Mouse (Mus musculus): ENCODE measurements around the gene Hsd17b2. TPM values are rescaled to one million over a fixed set of nuclear protein-coding genes. Genes with fewer than 3 reads are reported as not detected.

The Hsd17b2 gene
- polyA plus RNA-seq, 1 experiment from 2014 or later: not detected

- H3K4me2 ChIP-seq (ENCODE audit: low read length): no peak overlapping the region
- H3K36me3 ChIP-seq (ENCODE audit: control insufficient read depth, insufficient read depth, low read length): no peaks in the 10 kb centered on the region
- ATAC-seq (no peak), DNase-seq (ENCODE audit: low spot score) (no peak)
- no peak overlapping the region for H3K4me3 ChIP-seq (ENCODE audit: low read depth, low read length)
- WGBS: 86% methylated on average over 9 of the region's 9 CpGs
- H3K9ac ChIP-seq (ENCODE audit: low read length): no peak overlapping the region
- no peaks in the 10 kb centered on the region for H3K27me3 ChIP-seq (replicated peaks; ENCODE audit: control insufficient read depth, insufficient read depth, low read length)
- no peak overlapping the region for H3K27ac ChIP-seq (ENCODE audit: low read depth, low read length)
- H3K9me3 ChIP-seq (replicated peaks; ENCODE audit: control insufficient read depth, low read length): no peaks in the 10 kb centered on the region
- no peaks in the 10 kb centered on the region for H3K4me1 ChIP-seq (ENCODE audit: control insufficient read depth, insufficient read depth, low read length)
Observed at GRCm38 (mm10) chr8:117676460-117676859, 25.2 kb upstream of the Hsd17b2 start.

- no peaks in the 10 kb centered on the region for H3K4me1 ChIP-seq (ENCODE audit: control insufficient read depth, insufficient read depth, low read length)
- no peak overlapping the region for H3K4me2 ChIP-seq (ENCODE audit: low read length)
- H3K27ac ChIP-seq (ENCODE audit: low read depth, low read length): no peak overlapping the region
- H3K4me3 ChIP-seq (ENCODE audit: low read depth, low read length): no peak overlapping the region
- 84% methylated on average over 8 of the region's 8 CpGs for WGBS
- DNase-seq (ENCODE audit: low spot score) (no peak), ATAC-seq (no peak)
- no peaks in the 10 kb centered on the region for H3K36me3 ChIP-seq (ENCODE audit: control insufficient read depth, insufficient read depth, low read length)
- no peak overlapping the region for H3K9ac ChIP-seq (ENCODE audit: low read length)
- no peaks in the 10 kb centered on the region for H3K9me3 ChIP-seq (replicated peaks; ENCODE audit: control insufficient read depth, low read length)
- H3K27me3 ChIP-seq (replicated peaks; ENCODE audit: control insufficient read depth, insufficient read depth, low read length): no peaks in the 10 kb centered on the region
Observed at GRCm38 (mm10) chr8:117677011-117677410, 24.7 kb upstream of the Hsd17b2 start.

GRCm38 (mm10) chr8:117678650-117679049 is 23.1 kb upstream of the Hsd17b2 start:
- Histone ChIP-seq H3K9me3 (replicated peaks; ENCODE audit: control insufficient read depth, low read length) (no peaks in the 10 kb centered on the region), H3K27me3 (replicated peaks; ENCODE audit: control insufficient read depth, insufficient read depth, low read length) (no peaks in the 10 kb centered on the region), H3K27ac (ENCODE audit: low read depth, low read length) (no peak overlapping the region), H3K36me3 (ENCODE audit: control insufficient read depth, insufficient read depth, low read length) (no peaks in the 10 kb centered on the region), H3K4me3 (ENCODE audit: low read depth, low read length) (no peak overlapping the region), H3K9ac (ENCODE audit: low read length) (no peak overlapping the region), H3K4me2 (ENCODE audit: low read length) (no peak overlapping the region), H3K4me1 (ENCODE audit: control insufficient read depth, insufficient read depth, low read length) (no peaks in the 10 kb centered on the region)
- ATAC-seq (no peak), DNase-seq (ENCODE audit: low spot score) (no peak)
- 89% methylated on average over 4 of the region's 4 CpGs for WGBS

GRCm38 (mm10) chr8:117683925-117684472 is 17.7 kb upstream of the Hsd17b2 start:
- Histone ChIP-seq H3K36me3 (ENCODE audit: control insufficient read depth, insufficient read depth, low read length) (no peaks in the 10 kb centered on the region), H3K27ac (ENCODE audit: low read depth, low read length) (no peak overlapping the region), H3K27me3 (replicated peaks; ENCODE audit: control insufficient read depth, insufficient read depth, low read length) (no peaks in the 10 kb centered on the region), H3K4me3 (ENCODE audit: low read depth, low read length) (no peak overlapping the region), H3K9ac (ENCODE audit: low read length) (no peak overlapping the region), H3K4me2 (ENCODE audit: low read length) (no peak overlapping the region), H3K4me1 (ENCODE audit: control insufficient read depth, insufficient read depth, low read length) (no peaks in the 10 kb centered on the region), H3K9me3 (replicated peaks; ENCODE audit: control insufficient read depth, low read length) (no peaks in the 10 kb centered on the region)
- ATAC-seq (no peak), DNase-seq (ENCODE audit: low spot score) (no peak)
- 85% methylated on average over 10 of the region's 10 CpGs for WGBS

- Histone ChIP-seq H3K36me3 (ENCODE audit: control insufficient read depth, insufficient read depth, low read length) (no peaks in the 10 kb centered on the region), H3K27me3 (replicated peaks; ENCODE audit: control insufficient read depth, insufficient read depth, low read length) (no peaks in the 10 kb centered on the region), H3K27ac (ENCODE audit: low read depth, low read length) (no peak overlapping the region), H3K4me2 (ENCODE audit: low read length) (no peak overlapping the region), H3K4me1 (ENCODE audit: control insufficient read depth, insufficient read depth, low read length) (no peaks in the 10 kb centered on the region), H3K4me3 (ENCODE audit: low read depth, low read length) (no peak overlapping the region), H3K9ac (ENCODE audit: low read length) (no peak overlapping the region), H3K9me3 (replicated peaks; ENCODE audit: control insufficient read depth, low read length) (no peaks in the 10 kb centered on the region)
- 75% methylated on average over 11 of the region's 11 CpGs for WGBS
- ATAC-seq (no peak), DNase-seq (ENCODE audit: low spot score) (no peak)
Observed at GRCm38 (mm10) chr8:117684504-117684903, 17.2 kb upstream of the Hsd17b2 start.

- Histone ChIP-seq H3K4me3 (ENCODE audit: low read depth, low read length) (no peak overlapping the region), H3K27me3 (replicated peaks; ENCODE audit: control insufficient read depth, insufficient read depth, low read length) (no peaks in the 10 kb centered on the region), H3K27ac (ENCODE audit: low read depth, low read length) (no peak overlapping the region), H3K4me1 (ENCODE audit: control insufficient read depth, insufficient read depth, low read length) (no peaks in the 10 kb centered on the region), H3K4me2 (ENCODE audit: low read length) (no peak overlapping the region), H3K9me3 (replicated peaks; ENCODE audit: control insufficient read depth, low read length) (no peaks in the 10 kb centered on the region), H3K9ac (ENCODE audit: low read length) (no peak overlapping the region), H3K36me3 (ENCODE audit: control insufficient read depth, insufficient read depth, low read length) (no peaks in the 10 kb centered on the region)
- 86% methylated on average over 7 of the region's 7 CpGs for WGBS
- DNase-seq (ENCODE audit: low spot score): no peak
- no peak for ATAC-seq
Observed at GRCm38 (mm10) chr8:117687890-117688289, 13.8 kb upstream of the Hsd17b2 start.

- Histone ChIP-seq H3K4me3 (ENCODE audit: low read depth, low read length) (no peak overlapping the region), H3K36me3 (ENCODE audit: control insufficient read depth, insufficient read depth, low read length) (no peaks in the 10 kb centered on the region), H3K4me1 (ENCODE audit: control insufficient read depth, insufficient read depth, low read length) (no peaks in the 10 kb centered on the region), H3K27ac (ENCODE audit: low read depth, low read length) (no peak overlapping the region), H3K4me2 (ENCODE audit: low read length) (no peak overlapping the region), H3K9me3 (replicated peaks; ENCODE audit: control insufficient read depth, low read length) (no peaks in the 10 kb centered on the region), H3K27me3 (replicated peaks; ENCODE audit: control insufficient read depth, insufficient read depth, low read length) (no peaks in the 10 kb centered on the region), H3K9ac (ENCODE audit: low read length) (no peak overlapping the region)
- 86% methylated on average over 4 of the region's 4 CpGs for WGBS
- ATAC-seq: no peak
- DNase-seq (ENCODE audit: low spot score): no peak
Observed at GRCm38 (mm10) chr8:117692131-117692530, 9.6 kb upstream of the Hsd17b2 start.

- ATAC-seq (no peak), DNase-seq (ENCODE audit: low spot score) (no peak)
- Histone ChIP-seq H3K9me3 (replicated peaks; ENCODE audit: control insufficient read depth, low read length) (no peaks in the 10 kb centered on the region), H3K27me3 (replicated peaks; ENCODE audit: control insufficient read depth, insufficient read depth, low read length) (no peaks in the 10 kb centered on the region), H3K4me2 (ENCODE audit: low read length) (no peak overlapping the region), H3K36me3 (ENCODE audit: control insufficient read depth, insufficient read depth, low read length) (no peaks in the 10 kb centered on the region), H3K27ac (ENCODE audit: low read depth, low read length) (no peak overlapping the region), H3K4me3 (ENCODE audit: low read depth, low read length) (no peak overlapping the region), H3K9ac (ENCODE audit: low read length) (no peak overlapping the region), H3K4me1 (ENCODE audit: control insufficient read depth, insufficient read depth, low read length) (no peaks in the 10 kb centered on the region)
- WGBS: 97% methylated on average over 1 of the region's 1 CpGs
Observed at GRCm38 (mm10) chr8:117695636-117696035, 6.1 kb upstream of the Hsd17b2 start.

- no peak for DNase-seq (ENCODE audit: low spot score)
Observed at GRCm38 (mm10) chr8:117697248-117697647, 4.5 kb upstream of the Hsd17b2 start.

More at GRCm38 (mm10) chr8:117697248-117697647, 4.5 kb upstream of the Hsd17b2 start:
- Histone ChIP-seq H3K4me2 (ENCODE audit: low read length) (no peak overlapping the region), H3K36me3 (ENCODE audit: control insufficient read depth, insufficient read depth, low read length) (no peaks in the 10 kb centered on the region), H3K9me3 (replicated peaks; ENCODE audit: control insufficient read depth, low read length) (no peaks in the 10 kb centered on the region), H3K4me1 (ENCODE audit: control insufficient read depth, insufficient read depth, low read length) (peaks cover 5% of the 10 kb centered on the region; the same call in 1 of the 2 replicates), H3K27me3 (replicated peaks; ENCODE audit: control insufficient read depth, insufficient read depth, low read length) (no peaks in the 10 kb centered on the region), H3K27ac (ENCODE audit: low read depth, low read length) (no peak overlapping the region), H3K4me3 (ENCODE audit: low read depth, low read length) (no peak overlapping the region), H3K9ac (ENCODE audit: low read length) (no peak overlapping the region)
- ATAC-seq: no peak
- 46% methylated on average over 5 of the region's 5 CpGs for WGBS

Measured in forebrain, embryonic 14.5 days (tissue).